Mouse (Mus musculus) neutrophil, adult 65 days (primary cell): ENCODE data around the gene Crebbp. TPM values are rescaled to one million over a fixed set of nuclear protein-coding genes. Genes with fewer than 3 reads are reported as not detected.

ENCODE experiments used
- total RNA-seq: library from RNA; stranded (reverse); gene quantifications from 2 replicates; pipeline ENCODE4 v1.2.4, GENCODE M21; 2023

Crebbp gene
- 75.5 and 84.1 TPM in 2 replicates for total RNA-seq

GRCm38 (mm10) chr16:4213799-4214551 is at the start of gene Crebbp:
TSS of gene Crebbp (minus strand) at chr16:4213997.

GRCm38 (mm10) chr16:4077384-4078061 is 136.3 kb downstream of the Crebbp start, which contains the start of gene Trap1:
TSS of gene Trap1 (minus strand) at chr16:4077827.

GRCm38 (mm10) chr16:4036807-4037206 is 177.0 kb downstream of the Crebbp start, which contains the start of gene Dnase1:
TSS of gene Dnase1 (plus strand) at chr16:4036942.

Other genes with a start within 250 kb of the Crebbp start
- 0.50 and 1.6 TPM in 2 replicates for gene Nlrc3, start 237.4 kb downstream of the Crebbp start, total RNA-seq
- gene Slx4, start 210.2 kb downstream of the Crebbp start, total RNA-seq = 17.9 and 19.6 TPM in 2 replicates
- not detected in 2 replicates for gene Dnase1, start 177.1 kb downstream of the Crebbp start, total RNA-seq
- 16.7 and 23.8 TPM in 2 replicates for gene Trap1, start 136.2 kb downstream of the Crebbp start, total RNA-seq
- 7.2 and 12.5 TPM in 2 replicates for gene Adcy9, start 206.5 kb upstream of the Crebbp start, total RNA-seq